Mouse (Mus musculus): ENCODE results near the gene D330020A13Rik. TPM values are rescaled to one million over a fixed set of nuclear protein-coding genes. Genes with fewer than 3 reads are reported as not detected.

D330020A13Rik gene
- polyA plus RNA-seq, 1 experiment from 2014 or later = 0.15 TPM

- 68% methylated on average over 3 of the region's 3 CpGs for WGBS
- no peaks in the 10 kb centered on the region for H3K9me3 ChIP-seq (ENCODE audit: control insufficient read depth, low read length)
These were observed 15.6 kb downstream of the D330020A13Rik start for GRCm38 (mm10) chr6:120309787-120310186.

GRCm38 (mm10) chr6:120312443-120312842, 18.3 kb downstream of the D330020A13Rik start:
- Histone ChIP-seq H3K36me3 (ENCODE audit: control insufficient read depth, insufficient read depth, low read length) (no peaks in the 10 kb centered on the region), H3K4me2 (replicated peaks; ENCODE audit: low read depth, low read length) (no peak overlapping the region), H3K9me3 (ENCODE audit: control insufficient read depth, low read length) (no peaks in the 10 kb centered on the region), H3K27ac (ENCODE audit: low read depth, low read length) (no peak overlapping the region), H3K4me1 (replicated peaks; ENCODE audit: control insufficient read depth, insufficient read depth, low read length) (no peaks in the 10 kb centered on the region), H3K9ac (ENCODE audit: low read depth, low read length) (no peak overlapping the region), H3K27me3 (ENCODE audit: control insufficient read depth, insufficient read depth, low read length) (no peaks in the 10 kb centered on the region), H3K4me3 (ENCODE audit: low read depth, low read length) (no peak overlapping the region)
- DNase-seq (ENCODE audit: low spot score) (no peak), ATAC-seq (ENCODE audit: low FRiP score) (no peak)
- 82% methylated on average over 5 of the region's 5 CpGs for WGBS

More at GRCm38 (mm10) chr6:120309787-120310186, 15.6 kb downstream of the D330020A13Rik start:
- ATAC-seq (ENCODE audit: low FRiP score) = no peak
- no peak overlapping the region for H3K27ac ChIP-seq (ENCODE audit: low read depth, low read length)
- H3K9ac ChIP-seq (ENCODE audit: low read depth, low read length) = no peak overlapping the region
- H3K4me2 ChIP-seq (replicated peaks; ENCODE audit: low read depth, low read length) = no peak overlapping the region
- H3K4me1 ChIP-seq (replicated peaks; ENCODE audit: control insufficient read depth, insufficient read depth, low read length) = no peaks in the 10 kb centered on the region
- no peaks in the 10 kb centered on the region for H3K36me3 ChIP-seq (ENCODE audit: control insufficient read depth, insufficient read depth, low read length)
- DNase-seq (ENCODE audit: low spot score) = no peak
- H3K27me3 ChIP-seq (ENCODE audit: control insufficient read depth, insufficient read depth, low read length) = no peaks in the 10 kb centered on the region
- H3K4me3 ChIP-seq (ENCODE audit: low read depth, low read length) = no peak overlapping the region

- WGBS = 75% methylated on average over 11 of the region's 11 CpGs
- H3K27me3 ChIP-seq (ENCODE audit: control insufficient read depth, insufficient read depth, low read length) = no peaks in the 10 kb centered on the region
- no peaks in the 10 kb centered on the region for H3K36me3 ChIP-seq (ENCODE audit: control insufficient read depth, insufficient read depth, low read length)
- H3K27ac ChIP-seq (ENCODE audit: low read depth, low read length) = no peak overlapping the region
- H3K4me1 ChIP-seq (replicated peaks; ENCODE audit: control insufficient read depth, insufficient read depth, low read length) = no peaks in the 10 kb centered on the region
- no peak for ATAC-seq (ENCODE audit: low FRiP score)
- no peak overlapping the region for H3K9ac ChIP-seq (ENCODE audit: low read depth, low read length)
- no peak for DNase-seq (ENCODE audit: low spot score)
- H3K4me2 ChIP-seq (replicated peaks; ENCODE audit: low read depth, low read length) = no peak overlapping the region
- H3K9me3 ChIP-seq (ENCODE audit: control insufficient read depth, low read length) = no peaks in the 10 kb centered on the region
- no peak overlapping the region for H3K4me3 ChIP-seq (ENCODE audit: low read depth, low read length)
These were observed 24.3 kb downstream of the D330020A13Rik start for GRCm38 (mm10) chr6:120318303-120318940.

GRCm38 (mm10) chr6:120319129-120319528, 25.0 kb downstream of the D330020A13Rik start:
- no peak overlapping the region for H3K27ac ChIP-seq (ENCODE audit: low read depth, low read length)
- no peak overlapping the region for H3K9ac ChIP-seq (ENCODE audit: low read depth, low read length)
- H3K36me3 ChIP-seq (ENCODE audit: control insufficient read depth, insufficient read depth, low read length) = no peaks in the 10 kb centered on the region
- no peaks in the 10 kb centered on the region for H3K27me3 ChIP-seq (ENCODE audit: control insufficient read depth, insufficient read depth, low read length)
- no peaks in the 10 kb centered on the region for H3K9me3 ChIP-seq (ENCODE audit: control insufficient read depth, low read length)
- no peak for DNase-seq (ENCODE audit: low spot score)
- 92% methylated on average over 9 of the region's 9 CpGs for WGBS
- H3K4me3 ChIP-seq (ENCODE audit: low read depth, low read length) = no peak overlapping the region
- no peaks in the 10 kb centered on the region for H3K4me1 ChIP-seq (replicated peaks; ENCODE audit: control insufficient read depth, insufficient read depth, low read length)
- ATAC-seq (ENCODE audit: low FRiP score) = no peak
- H3K4me2 ChIP-seq (replicated peaks; ENCODE audit: low read depth, low read length) = no peak overlapping the region

DNA sequence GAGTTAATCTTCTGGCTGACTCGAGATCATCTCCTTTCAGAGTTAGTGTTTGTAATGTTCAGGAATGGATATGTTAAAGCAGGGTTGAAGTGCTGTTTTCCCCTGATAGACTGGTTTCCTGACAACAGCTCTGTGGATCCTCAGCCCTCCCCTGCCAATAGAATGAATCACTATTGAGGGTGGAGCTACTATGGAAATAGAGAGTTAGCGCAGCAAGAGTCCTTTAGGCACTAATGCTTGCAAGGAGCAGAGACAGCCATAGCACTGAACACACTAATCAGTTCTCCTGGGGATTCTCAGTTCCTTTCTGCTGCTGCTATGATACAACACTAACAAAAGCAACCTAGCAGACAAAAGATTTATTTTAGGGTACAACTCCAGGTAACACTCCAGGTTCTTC, 26.2 kb downstream of the D330020A13Rik start:
- DNase-seq (ENCODE audit: low spot score) = no peak
- H3K4me2 ChIP-seq (replicated peaks; ENCODE audit: low read depth, low read length) = no peak overlapping the region
- 69% methylated on average over 2 of the region's 2 CpGs for WGBS
- H3K4me1 ChIP-seq (replicated peaks; ENCODE audit: control insufficient read depth, insufficient read depth, low read length) = no peaks in the 10 kb centered on the region
- no peaks in the 10 kb centered on the region for H3K36me3 ChIP-seq (ENCODE audit: control insufficient read depth, insufficient read depth, low read length)
- H3K4me3 ChIP-seq (ENCODE audit: low read depth, low read length) = no peak overlapping the region
- no peak overlapping the region for H3K27ac ChIP-seq (ENCODE audit: low read depth, low read length)
- H3K9me3 ChIP-seq (ENCODE audit: control insufficient read depth, low read length) = no peaks in the 10 kb centered on the region
- no peak overlapping the region for H3K9ac ChIP-seq (ENCODE audit: low read depth, low read length)
- ATAC-seq (ENCODE audit: low FRiP score) = no peak
- H3K27me3 ChIP-seq (ENCODE audit: control insufficient read depth, insufficient read depth, low read length) = no peaks in the 10 kb centered on the region

GRCm38 (mm10) chr6:120324295-120324927, 30.2 kb downstream of the D330020A13Rik start:
- Histone ChIP-seq H3K9me3 (ENCODE audit: control insufficient read depth, low read length) (no peaks in the 10 kb centered on the region), H3K4me1 (replicated peaks; ENCODE audit: control insufficient read depth, insufficient read depth, low read length) (no peaks in the 10 kb centered on the region), H3K36me3 (ENCODE audit: control insufficient read depth, insufficient read depth, low read length) (no peaks in the 10 kb centered on the region), H3K9ac (ENCODE audit: low read depth, low read length) (no peak overlapping the region), H3K27ac (ENCODE audit: low read depth, low read length) (no peak overlapping the region), H3K27me3 (ENCODE audit: control insufficient read depth, insufficient read depth, low read length) (no peaks in the 10 kb centered on the region), H3K4me3 (ENCODE audit: low read depth, low read length) (no peak overlapping the region), H3K4me2 (replicated peaks; ENCODE audit: low read depth, low read length) (no peak overlapping the region)
- WGBS = 32% methylated on average over 6 of the region's 6 CpGs
- no peak for ATAC-seq (ENCODE audit: low FRiP score)
- DNase-seq (ENCODE audit: low spot score) = peak; percentile 84

- 83% methylated on average over 2 of the region's 2 CpGs for WGBS
- Histone ChIP-seq H3K36me3 (ENCODE audit: control insufficient read depth, insufficient read depth, low read length) (peaks cover 3% of the 10 kb centered on the region; the same call in 1 of the 2 replicates), H3K4me2 (replicated peaks; ENCODE audit: low read depth, low read length) (no peak overlapping the region), H3K27ac (ENCODE audit: low read depth, low read length) (no peak overlapping the region), H3K27me3 (ENCODE audit: control insufficient read depth, insufficient read depth, low read length) (no peaks in the 10 kb centered on the region), H3K4me1 (replicated peaks; ENCODE audit: control insufficient read depth, insufficient read depth, low read length) (no peaks in the 10 kb centered on the region), H3K4me3 (ENCODE audit: low read depth, low read length) (no peak overlapping the region), H3K9me3 (ENCODE audit: control insufficient read depth, low read length) (no peaks in the 10 kb centered on the region), H3K9ac (ENCODE audit: low read depth, low read length) (no peak overlapping the region)
- no peak for DNase-seq (ENCODE audit: low spot score)
- ATAC-seq (ENCODE audit: low FRiP score) = no peak
These were observed 38.2 kb downstream of the D330020A13Rik start for GRCm38 (mm10) chr6:120332351-120332750.

GRCm38 (mm10) chr6:120343992-120344391, 49.8 kb downstream of the D330020A13Rik start:
- whole genome bisulfite sequencing = 85% methylated on average over 1 of the region's 1 CpGs
- no peaks in the 10 kb centered on the region for H3K4me1 ChIP-seq (replicated peaks; ENCODE audit: control insufficient read depth, insufficient read depth, low read length)
- DNase-seq (ENCODE audit: low spot score) (no peak), ATAC-seq (ENCODE audit: low FRiP score) (no peak)
- peaks cover 2% of the 10 kb centered on the region; the same call in 1 of the 2 replicates for H3K36me3 ChIP-seq (ENCODE audit: control insufficient read depth, insufficient read depth, low read length)
- no peaks in the 10 kb centered on the region for H3K27me3 ChIP-seq (ENCODE audit: control insufficient read depth, insufficient read depth, low read length)
- H3K9ac ChIP-seq (ENCODE audit: low read depth, low read length) = no peak overlapping the region
- H3K27ac ChIP-seq (ENCODE audit: low read depth, low read length) = no peak overlapping the region
- no peak overlapping the region for H3K4me2 ChIP-seq (replicated peaks; ENCODE audit: low read depth, low read length)
- H3K9me3 ChIP-seq (ENCODE audit: control insufficient read depth, low read length) = no peaks in the 10 kb centered on the region
- H3K4me3 ChIP-seq (ENCODE audit: low read depth, low read length) = no peak overlapping the region
